Mouse (Mus musculus) erythroblast, embryonic 14.5 days (primary cell): ENCODE data around the gene Gpsm3.

Experiments
- GATA1 ChIP-seq: IDR thresholded peaks from 2 replicates; pipeline ENCODE4 v1.6.1; 2012; ENCODE audit warnings: low read length, inconsistent platforms, mixed read lengths
- TAL1 ChIP-seq: IDR thresholded peaks from 3 replicates; pipeline ENCODE4 v1.6.1; 2012; ENCODE audit warnings: low read length, inconsistent platforms, mixed read lengths

DNA sequence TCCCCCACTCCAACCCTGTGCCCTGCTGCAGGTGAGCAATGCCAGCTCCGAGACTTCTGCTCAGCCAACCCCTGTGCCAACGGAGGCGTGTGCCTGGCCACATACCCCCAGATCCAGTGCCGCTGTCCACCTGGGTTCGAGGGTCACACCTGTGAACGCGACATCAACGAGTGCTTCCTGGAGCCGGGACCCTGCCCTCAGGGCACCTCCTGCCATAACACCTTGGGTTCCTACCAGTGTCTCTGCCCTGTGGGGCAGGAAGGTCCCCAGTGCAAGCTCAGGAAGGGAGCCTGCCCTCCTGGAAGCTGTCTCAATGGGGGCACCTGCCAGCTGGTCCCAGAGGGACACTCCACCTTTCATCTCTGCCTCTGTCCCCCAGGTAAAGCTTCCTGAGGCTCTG is 22.3 kb upstream of the Gpsm3 start:
- TF ChIP-seq TAL1: no peak
- TF ChIP-seq GATA1: no peak
